Mouse (Mus musculus): Measurements from ENCODE around the gene Vwa8. TPM values are rescaled to one million over a fixed set of nuclear protein-coding genes. Genes with fewer than 3 reads are reported as not detected.

The Vwa8 gene
- polyA plus RNA-seq, 1 experiment, result 8.7 TPM

DNA sequence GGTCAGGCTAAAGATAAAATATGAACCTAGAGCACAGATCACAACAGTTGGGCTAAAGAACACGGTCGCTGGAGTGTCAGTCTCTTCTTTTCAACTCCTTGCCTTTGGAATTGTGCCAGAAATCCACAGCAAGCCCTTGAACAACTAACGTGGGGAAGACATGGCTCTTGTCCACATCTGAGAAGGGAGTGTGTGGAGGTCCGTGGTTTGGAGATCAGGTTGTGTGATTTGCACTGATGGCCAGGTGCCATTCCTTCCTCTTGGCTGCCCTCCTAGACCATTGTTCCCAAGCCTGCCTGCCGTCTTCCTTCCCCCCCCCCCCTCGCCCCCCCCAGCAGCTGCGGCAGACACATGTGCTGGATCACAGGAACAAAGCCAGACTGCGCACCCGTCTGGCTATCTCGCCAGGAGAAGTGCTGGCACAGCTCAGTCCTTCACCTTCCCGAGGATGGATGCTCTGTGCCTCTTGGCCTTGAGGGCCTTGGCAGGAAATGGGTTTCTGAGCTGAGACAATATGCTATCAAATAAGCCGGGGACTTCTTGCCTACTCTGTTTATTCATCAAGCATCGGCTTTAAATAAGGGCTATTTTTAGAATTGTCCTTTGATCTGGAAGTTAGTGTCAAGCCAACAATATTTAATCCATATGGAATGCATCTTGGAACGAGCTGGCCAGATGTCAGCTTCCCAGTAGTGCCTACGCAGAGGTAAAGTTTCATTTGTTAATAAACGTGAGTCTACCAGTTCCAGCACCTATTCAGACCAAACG lies 308.8 kb downstream of the Vwa8 start:
- H3K4me1 ChIP-seq (replicated peaks; ENCODE audit: control insufficient read depth, insufficient read depth, low read length), result peaks cover 8% of the 10 kb centered on the region
- no peaks in the 10 kb centered on the region for H3K36me3 ChIP-seq (ENCODE audit: control insufficient read depth, insufficient read depth, low read length)
- 77% methylated on average over 17 of the region's 17 CpGs for WGBS
- TF ChIP-seq POLR2A (IDR thresholded peaks at IDR 0.05; ENCODE audit: control insufficient read depth, extremely low read depth, insufficient read depth, low read length, poor library complexity), result no peak
- TF ChIP-seq CTCF (IDR thresholded peaks at IDR 0.05; ENCODE audit: borderline replicate concordance, control insufficient read depth, extremely low read depth, insufficient read depth, low read length, poor library complexity), result no peak
- DNase-seq, result no peak
- H3K4me3 ChIP-seq (ENCODE audit: control insufficient read depth, insufficient read depth, low read length), result no peak overlapping the region
- H3K27me3 ChIP-seq (ENCODE audit: control insufficient read depth, insufficient read depth, low read length), result no peaks in the 10 kb centered on the region
- no peak overlapping the region for H3K27ac ChIP-seq (ENCODE audit: control insufficient read depth, insufficient read depth, low read length)

DNA sequence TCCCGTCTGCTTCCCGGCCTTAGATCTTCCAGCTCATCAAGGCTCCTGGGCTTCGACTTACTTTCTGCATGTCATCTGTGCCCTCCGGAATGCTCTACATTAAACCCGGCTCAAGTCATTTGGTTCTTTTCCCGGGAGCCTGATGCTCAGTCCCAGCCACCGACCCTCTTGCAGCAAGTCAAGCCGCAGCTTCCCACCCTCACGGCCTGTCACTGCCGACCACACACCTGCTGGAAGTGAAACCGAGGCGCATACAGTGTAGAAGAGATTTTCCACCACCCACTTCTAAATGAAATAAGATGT lies 309.3 kb downstream of the Vwa8 start:
- H3K27ac ChIP-seq (ENCODE audit: control insufficient read depth, insufficient read depth, low read length), result no peak overlapping the region
- H3K27me3 ChIP-seq (ENCODE audit: control insufficient read depth, insufficient read depth, low read length), result no peaks in the 10 kb centered on the region
- TF ChIP-seq POLR2A (IDR thresholded peaks at IDR 0.05; ENCODE audit: control insufficient read depth, extremely low read depth, insufficient read depth, low read length, poor library complexity) (no peak), CTCF (IDR thresholded peaks at IDR 0.05; ENCODE audit: borderline replicate concordance, control insufficient read depth, extremely low read depth, insufficient read depth, low read length, poor library complexity) (no peak)
- WGBS, result 96% methylated on average over 12 of the region's 12 CpGs
- no peak for DNase-seq
- H3K36me3 ChIP-seq (ENCODE audit: control insufficient read depth, insufficient read depth, low read length), result no peaks in the 10 kb centered on the region
- no peak overlapping the region for H3K4me3 ChIP-seq (ENCODE audit: control insufficient read depth, insufficient read depth, low read length)
- peaks cover 7% of the 10 kb centered on the region for H3K4me1 ChIP-seq (replicated peaks; ENCODE audit: control insufficient read depth, insufficient read depth, low read length)

DNA sequence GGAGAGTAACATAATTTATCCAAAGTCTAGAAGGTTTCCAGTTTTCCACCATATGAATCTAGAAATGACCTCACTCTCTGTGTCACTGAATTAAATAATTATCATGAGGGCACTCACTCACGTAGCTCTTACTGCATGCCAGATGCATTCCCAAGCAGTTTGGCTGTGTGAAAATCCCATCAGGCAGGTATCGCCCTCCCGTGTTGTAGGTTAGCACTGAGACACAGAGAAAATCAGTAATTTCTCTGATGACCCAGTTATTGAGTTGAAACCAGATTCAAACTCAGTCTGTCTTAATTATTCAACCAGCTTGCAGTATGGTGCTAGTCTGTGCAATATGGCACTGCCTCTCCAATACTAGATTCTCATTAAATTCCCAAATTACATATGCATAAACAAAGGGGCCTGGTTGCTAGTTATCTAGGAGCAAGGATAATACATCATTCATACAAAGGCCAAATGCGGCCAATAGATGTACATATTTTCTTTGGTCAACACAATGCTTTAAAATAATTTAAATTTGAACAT lies 309.9 kb downstream of the Vwa8 start:
- no peak for DNase-seq
- TF ChIP-seq POLR2A (IDR thresholded peaks at IDR 0.05; ENCODE audit: control insufficient read depth, extremely low read depth, insufficient read depth, low read length, poor library complexity) (no peak), CTCF (IDR thresholded peaks at IDR 0.05; ENCODE audit: borderline replicate concordance, control insufficient read depth, extremely low read depth, insufficient read depth, low read length, poor library complexity) (no peak)
- Histone ChIP-seq H3K27me3 (ENCODE audit: control insufficient read depth, insufficient read depth, low read length) (no peaks in the 10 kb centered on the region), H3K4me3 (ENCODE audit: control insufficient read depth, insufficient read depth, low read length) (no peak overlapping the region), H3K27ac (ENCODE audit: control insufficient read depth, insufficient read depth, low read length) (no peak overlapping the region), H3K36me3 (ENCODE audit: control insufficient read depth, insufficient read depth, low read length) (no peaks in the 10 kb centered on the region), H3K4me1 (replicated peaks; ENCODE audit: control insufficient read depth, insufficient read depth, low read length) (peaks cover 5% of the 10 kb centered on the region; the same call in 1 of the 2 replicates)
- 96% methylated on average over 4 of the region's 4 CpGs for WGBS

DNA sequence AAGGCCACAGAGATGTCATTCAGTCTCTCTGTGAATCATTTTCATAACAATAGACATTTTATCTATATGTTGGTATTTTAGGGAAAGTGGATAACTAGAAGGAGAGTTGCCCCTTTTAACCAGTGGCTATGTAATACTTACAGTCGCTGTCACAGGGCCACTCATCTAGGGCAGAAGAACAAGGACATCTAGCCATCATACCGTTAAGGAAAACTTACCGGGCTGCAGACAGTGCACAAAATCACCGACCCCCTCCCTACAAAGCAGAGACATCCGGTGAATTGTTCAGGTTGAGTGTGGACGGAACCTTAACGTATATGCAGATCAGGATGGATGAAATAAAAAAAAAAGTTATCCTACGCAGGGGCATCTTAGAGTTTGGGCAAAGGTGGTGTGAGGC lies 310.6 kb downstream of the Vwa8 start:
- TF ChIP-seq POLR2A (IDR thresholded peaks at IDR 0.05; ENCODE audit: control insufficient read depth, extremely low read depth, insufficient read depth, low read length, poor library complexity), result no peak
- no peak for TF ChIP-seq CTCF (IDR thresholded peaks at IDR 0.05; ENCODE audit: borderline replicate concordance, control insufficient read depth, extremely low read depth, insufficient read depth, low read length, poor library complexity)
- WGBS, result over 99% methylated on average over 8 of the region's 8 CpGs

DNA sequence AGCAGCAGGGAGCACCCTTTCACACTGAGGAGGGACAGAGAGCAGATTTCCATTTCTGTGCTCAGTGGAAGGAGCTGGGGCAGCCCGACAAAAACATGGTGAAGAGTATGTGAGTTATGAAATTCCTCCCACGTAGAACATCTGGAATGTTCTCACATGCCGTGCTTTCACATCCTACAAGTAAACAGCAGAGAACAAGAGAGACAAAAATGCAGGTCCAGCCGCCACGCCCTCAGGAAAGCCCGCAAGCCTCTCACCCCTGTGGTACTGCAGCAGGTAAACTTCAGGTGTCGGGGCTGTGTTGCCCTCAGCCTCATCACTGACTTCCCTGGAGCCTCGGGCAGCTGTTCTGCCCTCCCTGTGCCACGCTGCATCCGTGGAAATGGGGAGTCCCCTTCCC lies 311.6 kb downstream of the Vwa8 start:
- DNase-seq, result no peak
- Histone ChIP-seq H3K4me3 (ENCODE audit: control insufficient read depth, insufficient read depth, low read length) (no peak overlapping the region), H3K4me1 (replicated peaks; ENCODE audit: control insufficient read depth, insufficient read depth, low read length) (no peaks in the 10 kb centered on the region), H3K27ac (ENCODE audit: control insufficient read depth, insufficient read depth, low read length) (no peak overlapping the region), H3K36me3 (ENCODE audit: control insufficient read depth, insufficient read depth, low read length) (no peaks in the 10 kb centered on the region), H3K27me3 (ENCODE audit: control insufficient read depth, insufficient read depth, low read length) (no peaks in the 10 kb centered on the region)
- TF ChIP-seq POLR2A (IDR thresholded peaks at IDR 0.05; ENCODE audit: control insufficient read depth, extremely low read depth, insufficient read depth, low read length, poor library complexity) (no peak), CTCF (IDR thresholded peaks at IDR 0.05; ENCODE audit: borderline replicate concordance, control insufficient read depth, extremely low read depth, insufficient read depth, low read length, poor library complexity) (no peak)
- 96% methylated on average over 10 of the region's 10 CpGs for WGBS

More for the DNA sequence above, 310.6 kb downstream of the Vwa8 start:
- Histone ChIP-seq H3K36me3 (ENCODE audit: control insufficient read depth, insufficient read depth, low read length) (no peaks in the 10 kb centered on the region), H3K4me1 (replicated peaks; ENCODE audit: control insufficient read depth, insufficient read depth, low read length) (no peaks in the 10 kb centered on the region), H3K27me3 (ENCODE audit: control insufficient read depth, insufficient read depth, low read length) (no peaks in the 10 kb centered on the region), H3K27ac (ENCODE audit: control insufficient read depth, insufficient read depth, low read length) (no peak overlapping the region), H3K4me3 (ENCODE audit: control insufficient read depth, insufficient read depth, low read length) (no peak overlapping the region)
- DNase-seq, result no peak

DNA sequence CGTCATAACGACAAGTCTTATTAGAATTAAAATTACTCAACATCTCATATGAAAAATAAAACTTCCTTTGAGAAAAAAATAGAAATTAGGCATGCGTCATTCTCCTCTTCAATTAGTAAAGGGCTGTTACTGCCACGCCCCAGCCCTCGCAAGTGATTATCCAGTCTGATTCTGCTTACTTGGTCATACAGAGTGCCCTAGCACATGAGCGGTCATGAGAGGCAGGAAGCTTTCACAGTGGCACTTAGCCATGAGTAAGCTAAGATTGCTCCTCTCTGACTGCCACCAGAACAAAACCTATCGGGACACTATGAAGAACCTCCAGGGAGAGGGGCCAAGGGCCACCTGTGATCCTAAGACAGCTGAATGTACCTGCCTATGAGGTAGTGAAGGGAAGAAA lies 312.1 kb downstream of the Vwa8 start:
- no peak for DNase-seq
- H3K27ac ChIP-seq (ENCODE audit: control insufficient read depth, insufficient read depth, low read length), result no peak overlapping the region
- H3K4me3 ChIP-seq (ENCODE audit: control insufficient read depth, insufficient read depth, low read length), result no peak overlapping the region
- TF ChIP-seq CTCF (IDR thresholded peaks at IDR 0.05; ENCODE audit: borderline replicate concordance, control insufficient read depth, extremely low read depth, insufficient read depth, low read length, poor library complexity) (no peak), POLR2A (IDR thresholded peaks at IDR 0.05; ENCODE audit: control insufficient read depth, extremely low read depth, insufficient read depth, low read length, poor library complexity) (no peak)
- H3K36me3 ChIP-seq (ENCODE audit: control insufficient read depth, insufficient read depth, low read length), result no peaks in the 10 kb centered on the region
- no peaks in the 10 kb centered on the region for H3K4me1 ChIP-seq (replicated peaks; ENCODE audit: control insufficient read depth, insufficient read depth, low read length)
- no peaks in the 10 kb centered on the region for H3K27me3 ChIP-seq (ENCODE audit: control insufficient read depth, insufficient read depth, low read length)
- 96% methylated on average over 7 of the region's 7 CpGs for WGBS
